Comparison of ENCODE assay signal across 8 mouse cellular contexts in the genomic region with DNA sequence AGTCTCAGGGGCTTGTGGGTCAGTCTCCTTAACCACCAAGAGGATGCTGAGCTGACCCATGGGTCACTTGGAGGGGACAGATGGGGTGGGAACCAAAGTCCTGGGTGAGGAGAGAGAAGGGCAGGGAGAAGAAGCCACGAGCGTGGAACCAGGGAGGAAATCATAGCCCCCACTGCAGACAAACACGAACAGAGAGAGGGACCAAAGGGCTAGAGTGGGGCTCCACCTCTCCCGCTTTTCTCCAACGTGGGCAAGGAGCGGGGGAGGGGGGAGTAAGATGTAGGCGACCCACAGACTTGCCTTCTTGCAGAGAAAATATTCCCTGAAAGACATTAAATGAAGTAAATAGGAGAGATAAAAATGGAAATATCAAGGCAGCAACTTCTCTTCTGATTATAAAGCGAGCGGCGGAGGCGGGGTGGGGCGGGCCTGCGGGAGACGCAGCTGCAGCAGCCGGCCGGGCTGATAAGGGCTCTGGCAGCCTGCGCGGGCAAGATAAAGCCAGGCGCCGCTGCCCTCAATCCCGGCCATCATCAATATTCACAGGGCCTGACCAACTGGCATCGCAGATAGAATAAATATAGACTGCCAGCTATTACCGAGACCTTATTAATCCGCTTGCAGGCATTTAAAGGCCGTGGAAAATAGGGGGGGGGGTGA. TPM values are rescaled to one million over a fixed set of nuclear protein-coding genes. Genes with fewer than 3 reads are reported as not detected.
DNase-seq lines count a peak whose midpoint lies in the region; ATAC-seq lines count a peak whose summit lies in the region.

No protein-coding gene starts in this region.

- peaks cover 73% of the 10 kb centered on the region for H3K4me1 ChIP-seq in heart, embryonic 10.5 days
- peaks cover 8% of the 10 kb centered on the region; the same call in 1 of the 2 replicates for H3K4me1 ChIP-seq in limb, embryonic 11.5 days (ENCODE audit: control insufficient read depth, insufficient read depth, low read length)

- no peaks in the 10 kb centered on the region for H3K36me3 ChIP-seq in heart, embryonic 10.5 days
- H3K36me3 ChIP-seq in limb, embryonic 11.5 days (ENCODE audit: control insufficient read depth, insufficient read depth, low read length): no peaks in the 10 kb centered on the region

- WGBS in heart, embryonic 10.5 days: 4% methylated on average over 25 of the region's 25 CpGs
- WGBS in limb, embryonic 11.5 days: 17% methylated on average over 25 of the region's 25 CpGs

- no peak for ATAC-seq in limb, embryonic 11.5 days (ENCODE audit: insufficient number of reproducible peaks, low FRiP score, low TSS enrichment, low read depth)
- peak; percentile 61 for ATAC-seq in megakaryocyte-erythroid progenitor cell, adult 5-6 weeks (replicated peaks; ENCODE audit: low FRiP score, low TSS enrichment, poor library complexity, severe bottlenecking)
- no peak for ATAC-seq in inflammation-experienced regulatory T-cells, adult 6 months

- H3K9ac ChIP-seq in limb, embryonic 11.5 days (ENCODE audit: low read length): no peak overlapping the region

- H3K9me3 ChIP-seq in heart, embryonic 10.5 days: no peaks in the 10 kb centered on the region
- H3K9me3 ChIP-seq in limb, embryonic 11.5 days (ENCODE audit: control insufficient read depth, low read length): no peaks in the 10 kb centered on the region

- peak overlapping the region; percentile 31; the same call in 1 of the 2 replicates for H3K4me2 ChIP-seq in limb, embryonic 11.5 days (ENCODE audit: low read depth, severe bottlenecking)

- peak; percentile 23 to 31 for DNase-seq in frontal cortex, postnatal 36 days (ENCODE audit: low spot score in 2 of 2)
- no peak for DNase-seq in frontal cortex, postnatal 25 days (ENCODE audit: low spot score in 2 of 2)
- DNase-seq in adrenal gland, postnatal 25 days: peak; percentile 31
- DNase-seq in heart, embryonic 10.5 days (ENCODE audit: low spot score): peak; percentile 92
- DNase-seq in limb, embryonic 11.5 days (ENCODE audit: low spot score): no peak
- DNase-seq in thymus, postnatal 0 days (ENCODE audit: low spot score): peak; percentile 53

- peak overlapping the region; percentile 51 for H3K4me3 ChIP-seq in heart, embryonic 10.5 days
- no peak overlapping the region for H3K4me3 ChIP-seq in limb, embryonic 11.5 days (ENCODE audit: low read depth, low read length)

- peaks cover 73% of the 10 kb centered on the region for H3K27me3 ChIP-seq in heart, embryonic 10.5 days (ENCODE audit: insufficient read depth, poor library complexity, severe bottlenecking)
- H3K27me3 ChIP-seq in limb, embryonic 11.5 days (ENCODE audit: control insufficient read depth, insufficient read depth, low read length): peaks cover 15% of the 10 kb centered on the region

- peak overlapping the region; percentile 83 for H3K27ac ChIP-seq in heart, embryonic 10.5 days
- no peak overlapping the region for H3K27ac ChIP-seq in limb, embryonic 11.5 days (replicated peaks; ENCODE audit: low read depth, low read length)

RNA-seq across cellular contexts. Expression of a gene that starts 21.3 kb away (rescaled TPM):
- total RNA-seq in adrenal gland, postnatal 25 days (2021): 12.2 and 14.1 TPM in 2 replicates
- 3.8 and 5.5 TPM in 2 replicates for polyA plus RNA-seq in heart, embryonic 10.5 days (2016; fragmentation: Nextera tagmentation; extraction: Ambion mirVana)
- 3.3 and 4.5 TPM in 2 replicates for polyA plus RNA-seq in limb, embryonic 11.5 days (2014; fragmentation: Nextera tagmentation; extraction: Ambion mirVana)
- total RNA-seq in megakaryocyte-erythroid progenitor cell, adult 5-6 weeks (2014; fragmentation: Nextera tagmentation): 78.3 and 79.6 TPM in 2 replicates
- total RNA-seq in megakaryocyte-erythroid progenitor cell, adult 5-6 weeks (2017): 7.8 and 15.4 TPM in 2 replicates
- polyA plus RNA-seq in thymus, postnatal 0 days (2015; fragmentation: Nextera tagmentation; extraction: Ambion mirVana): 15.2 and 16.7 TPM in 2 replicates
- polyA plus RNA-seq in inflammation-experienced regulatory T-cells, adult 6 months (2017; shearing (Covaris generic)): under 1 TPM; 0.31 to 0.54 (median 0.52) TPM

RNA-seq across cellular contexts. Expression of a gene that starts 55.1 kb away (rescaled TPM):
- 36.6 and 40.9 TPM in 2 replicates for total RNA-seq in adrenal gland, postnatal 25 days (2021)
- polyA plus RNA-seq in heart, embryonic 10.5 days (2016; fragmentation: Nextera tagmentation; extraction: Ambion mirVana): 17.3 and 19.8 TPM in 2 replicates
- 16.1 and 17.9 TPM in 2 replicates for polyA plus RNA-seq in limb, embryonic 11.5 days (2014; fragmentation: Nextera tagmentation; extraction: Ambion mirVana)
- 9.8 and 14.7 TPM in 2 replicates for total RNA-seq in megakaryocyte-erythroid progenitor cell, adult 5-6 weeks (2014; fragmentation: Nextera tagmentation)
- 5.8 and 9.5 TPM in 2 replicates for total RNA-seq in megakaryocyte-erythroid progenitor cell, adult 5-6 weeks (2017)
- polyA plus RNA-seq in thymus, postnatal 0 days (2015; fragmentation: Nextera tagmentation; extraction: Ambion mirVana): 13.8 and 14.0 TPM in 2 replicates
- 10 to 100 TPM in 1 of 3 experiments, 1 to 10 TPM in 2; 7.8 to 10.1 (median 9.2) TPM for polyA plus RNA-seq in inflammation-experienced regulatory T-cells, adult 6 months (2017; shearing (Covaris generic))

Comparison
In these comparisons a context has a peak if more than half of its experiments do, and no peak if none do; other contexts are left out.
1. DNase-seq: peak in frontal cortex, postnatal 36 days (2 of 2), adrenal gland, postnatal 25 days (single experiment), heart, embryonic 10.5 days (single experiment) and thymus, postnatal 0 days (single experiment); none in frontal cortex, postnatal 25 days (0 of 2) and limb, embryonic 11.5 days (single experiment).